Mouse (Mus musculus): ENCODE measurements around the gene Cdk8.

GRCm38 (mm10) chr5:146344911-146345686 lies 114.1 kb downstream of the Cdk8 start:
- TF ChIP-seq MYOD1 (IDR thresholded peaks at IDR 0.05; ENCODE audit: control insufficient read depth, insufficient read length, low read depth) (no peak), CTCF (IDR thresholded peaks at IDR 0.05; ENCODE audit: control insufficient read depth, insufficient read depth, insufficient read length) (no peak), USF1 (IDR thresholded peaks at IDR 0.05; ENCODE audit: low read depth) (no peak), FOSL1 (IDR thresholded peaks at IDR 0.05; ENCODE audit: insufficient read depth, low read length, poor library complexity, severe bottlenecking) (no peak), MAX (IDR thresholded peaks at IDR 0.05) (no peak), CEBPB (IDR thresholded peaks at IDR 0.05; ENCODE audit: low read depth) (no peak)

Data from C2C12 (cell line).